Mouse (Mus musculus) kidney, postnatal 0 days (tissue): ENCODE measurements at regions not wholly inside any gene's neighbourhood (a gene's known extent, or its start where the extent isn't known, plus 50 kb on each side); places are given as distances from the start of the nearest gene placed in this dataset.

Experiments
- ATAC-seq: fragments of 200-750 bp; cut with Nextera tagmentation; replicated peaks from 2 replicates; pipeline ENCODE4 v1.8.0; 2017; ENCODE audit warnings: low read depth, moderate number of reproducible peaks, moderate TSS enrichment, moderate library complexity; ENCODE audit not compliant: low FRiP score
- DNase-seq: peaks from one replicate; pipeline ENCODE4 v3.0.0-alpha.2; 2016; ENCODE audit warnings: low spot score
- H3K27ac ChIP-seq: fragments of 300-500 bp; sonication (generic); 2 replicates; pipeline ENCODE4 v1.5.1; 2014; ENCODE audit warnings: mild to moderate bottlenecking
- H3K27me3 ChIP-seq: fragments of 300-500 bp; sonication (generic); 2 replicates; pipeline ENCODE4 v1.6.1; 2014; ENCODE audit warnings: low read length, mixed read lengths; ENCODE audit not compliant: insufficient read depth
- H3K36me3 ChIP-seq: fragments of 300-500 bp; sonication (generic); 2 replicates; pipeline ENCODE4 v1.6.1; 2014; ENCODE audit warnings: low read length, mixed read lengths; ENCODE audit not compliant: insufficient read depth
- H3K4me1 ChIP-seq: fragments of 300-500 bp; sonication (generic); replicated peaks from 2 replicates; pipeline ENCODE4 v1.6.1; 2014; ENCODE audit warnings: antibody characterized with exemption, low read length, mixed read lengths; ENCODE audit not compliant: insufficient read depth
- H3K4me2 ChIP-seq: fragments of 300-500 bp; sonication (generic); 2 replicates; pipeline ENCODE4 v1.6.1; 2014; ENCODE audit warnings: mild to moderate bottlenecking, low read length, moderate library complexity, mixed read lengths
- H3K4me3 ChIP-seq: fragments of 300-500 bp; sonication (generic); replicated peaks from 2 replicates; pipeline ENCODE4 v1.5.1; 2014; ENCODE audit warnings: low read depth, low read length
- H3K9ac ChIP-seq: fragments of 300-500 bp; sonication (generic); 2 replicates; pipeline ENCODE4 v1.6.1; 2014; ENCODE audit warnings: low read depth, low read length
- H3K9me3 ChIP-seq: fragments of 300-500 bp; sonication (generic); replicated peaks from 2 replicates; pipeline ENCODE4 v1.6.1; 2016; ENCODE audit warnings: low read length, inconsistent platforms, mixed read lengths
- CTCF ChIP-seq: IDR thresholded peaks from 2 replicates; pipeline ENCODE4 v1.5.1; 2016; ENCODE audit warnings: antibody characterized with exemption, low read depth, mild to moderate bottlenecking, moderate library complexity
- WGBS: fragments of 180-500 bp; shearing (Covaris S2); extraction: QIAGEN DNeasy Blood & Tissue Kit; methylation state at CpG from one replicate; pipeline ENCODE4 v1.1.7; 2014; 5-methylcytosine and 5-hydroxymethylcytosine counted together

- no peak for TF ChIP-seq CTCF
- no peaks in the 10 kb centered on the region for H3K4me1 ChIP-seq
- no peaks in the 10 kb centered on the region for H3K27me3 ChIP-seq
- DNase-seq (peak; percentile 39), ATAC-seq (no peak)
- H3K4me2 ChIP-seq, result no peak overlapping the region
- no peak overlapping the region for H3K4me3 ChIP-seq
- no peak overlapping the region for H3K27ac ChIP-seq
- no peak overlapping the region for H3K9ac ChIP-seq
- no peaks in the 10 kb centered on the region for H3K36me3 ChIP-seq
- WGBS, result 64% methylated on average over 4 of the region's 4 CpGs
- H3K9me3 ChIP-seq, result no peaks in the 10 kb centered on the region
Measured at GRCm38 (mm10) chr3:70436671-70437070, 429.3 kb downstream of the Otol1 start.

DNA sequence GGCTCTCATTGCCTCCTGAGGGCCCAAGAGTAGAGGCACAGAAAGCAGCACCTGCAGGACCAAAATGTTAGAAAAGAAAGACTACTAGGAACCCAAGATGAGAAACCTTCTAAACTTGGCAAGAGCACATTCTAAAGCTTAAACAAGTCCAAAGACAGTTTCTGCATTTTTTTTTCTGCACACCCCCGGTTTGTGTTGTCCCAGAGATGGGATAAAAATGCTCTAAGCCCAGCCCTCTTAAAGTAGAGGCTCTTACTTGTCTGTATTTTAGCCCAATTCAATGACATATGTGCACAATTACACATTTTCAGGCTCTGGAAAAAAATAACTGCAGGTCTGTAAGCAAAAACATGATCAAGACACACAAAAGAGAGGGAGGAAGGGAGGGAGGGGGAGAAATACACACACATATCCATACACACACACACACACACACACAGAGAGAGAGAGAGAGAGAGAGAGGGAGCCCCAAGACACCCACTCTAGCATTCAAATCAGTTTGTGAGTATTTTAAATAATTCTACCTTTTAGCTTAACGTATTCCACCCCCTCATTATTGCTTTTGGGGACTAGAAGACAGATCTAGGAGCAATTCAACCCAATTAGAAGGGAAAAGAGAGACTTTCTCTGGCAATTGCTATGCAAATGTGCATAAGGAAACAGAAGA, 449.9 kb downstream of the Otol1 start:
- no peak overlapping the region for H3K27ac ChIP-seq
- DNase-seq (peak; percentile 3), ATAC-seq (no peak)
- WGBS, result 33% methylated on average over 2 of the region's 2 CpGs
- no peaks in the 10 kb centered on the region for H3K27me3 ChIP-seq
- no peak overlapping the region for H3K4me3 ChIP-seq
- no peak overlapping the region for H3K4me2 ChIP-seq
- no peaks in the 10 kb centered on the region for H3K4me1 ChIP-seq
- H3K36me3 ChIP-seq, result no peaks in the 10 kb centered on the region
- no peaks in the 10 kb centered on the region for H3K9me3 ChIP-seq
- H3K9ac ChIP-seq, result no peak overlapping the region
- TF ChIP-seq CTCF, result no peak

DNA sequence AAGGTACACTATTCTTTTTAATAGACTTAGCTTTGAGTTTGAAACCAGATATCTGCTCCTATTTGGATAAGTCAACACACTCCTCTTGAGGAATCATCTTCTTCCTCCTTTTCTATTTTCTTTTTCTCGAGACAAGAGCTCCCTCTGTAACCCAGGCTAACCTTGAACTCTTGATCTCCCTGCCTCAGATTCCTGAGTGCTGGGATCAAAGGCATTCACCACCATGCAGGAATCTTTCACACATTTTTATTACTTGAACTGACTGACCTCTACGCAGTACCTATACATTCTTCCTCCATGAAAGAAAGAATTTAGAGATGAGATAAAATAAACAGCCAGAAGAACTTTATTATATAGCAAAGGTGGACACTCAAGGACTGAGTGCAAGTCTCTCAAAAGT, 453.4 kb downstream of the Otol1 start:
- Histone ChIP-seq H3K4me1 (no peaks in the 10 kb centered on the region), H3K9me3 (no peaks in the 10 kb centered on the region), H3K36me3 (no peaks in the 10 kb centered on the region), H3K4me3 (no peak overlapping the region), H3K27me3 (no peaks in the 10 kb centered on the region), H3K4me2 (no peak overlapping the region), H3K9ac (no peak overlapping the region), H3K27ac (no peak overlapping the region)
- no peak for TF ChIP-seq CTCF
- DNase-seq (no peak), ATAC-seq (no peak)
- WGBS, result 29% methylated on average over 2 of the region's 2 CpGs

DNA sequence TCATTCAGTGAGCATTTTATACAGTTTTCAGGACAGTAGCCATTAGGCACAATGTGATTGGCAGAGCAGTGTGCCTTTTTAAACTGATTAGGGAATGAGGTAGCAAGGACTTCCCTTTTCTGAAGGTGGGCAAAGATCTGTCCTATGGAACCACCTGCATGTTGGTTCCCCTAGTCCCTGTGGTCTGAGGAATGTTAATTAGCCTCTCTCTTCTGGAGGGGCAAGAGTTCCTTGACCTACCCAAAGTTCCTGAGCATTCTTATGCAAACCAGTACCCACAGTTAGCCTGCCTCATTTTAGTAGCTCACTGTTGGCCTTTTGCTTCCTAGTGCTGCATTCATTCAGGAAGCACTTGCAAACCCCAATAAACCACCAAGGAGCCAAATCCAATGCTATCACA, 455.8 kb downstream of the Otol1 start:
- TF ChIP-seq CTCF, result no peak
- H3K9ac ChIP-seq, result no peak overlapping the region
- no peak overlapping the region for H3K4me2 ChIP-seq
- H3K27me3 ChIP-seq, result no peaks in the 10 kb centered on the region
- ATAC-seq (no peak), DNase-seq (no peak)
- H3K36me3 ChIP-seq, result no peaks in the 10 kb centered on the region
- no peaks in the 10 kb centered on the region for H3K4me1 ChIP-seq
- H3K4me3 ChIP-seq, result no peak overlapping the region
- H3K27ac ChIP-seq, result no peak overlapping the region
- H3K9me3 ChIP-seq, result no peaks in the 10 kb centered on the region

GRCm38 (mm10) chr3:70482521-70482920, 475.1 kb downstream of the Otol1 start:
- H3K27ac ChIP-seq, result no peak overlapping the region
- no peaks in the 10 kb centered on the region for H3K4me1 ChIP-seq
- no peak overlapping the region for H3K9ac ChIP-seq
- WGBS, result 25% methylated on average over 9 of the region's 9 CpGs
- H3K27me3 ChIP-seq, result no peaks in the 10 kb centered on the region
- H3K9me3 ChIP-seq, result no peaks in the 10 kb centered on the region
- H3K36me3 ChIP-seq, result no peaks in the 10 kb centered on the region
- TF ChIP-seq CTCF, result peak; percentile 54
- ATAC-seq (no peak), DNase-seq (peak; percentile 48)
- H3K4me3 ChIP-seq, result no peak overlapping the region
- H3K4me2 ChIP-seq, result no peak overlapping the region

- Histone ChIP-seq H3K27me3 (no peaks in the 10 kb centered on the region), H3K36me3 (no peaks in the 10 kb centered on the region), H3K4me3 (no peak overlapping the region), H3K9me3 (no peaks in the 10 kb centered on the region), H3K9ac (no peak overlapping the region), H3K4me2 (no peak overlapping the region), H3K4me1 (no peaks in the 10 kb centered on the region), H3K27ac (no peak overlapping the region)
- WGBS, result 62% methylated on average over 5 of the region's 5 CpGs
- ATAC-seq (no peak), DNase-seq (no peak)
- no peak for TF ChIP-seq CTCF
Measured at GRCm38 (mm10) chr3:70483066-70483743, 475.8 kb downstream of the Otol1 start.
